In the genomic region with DNA sequence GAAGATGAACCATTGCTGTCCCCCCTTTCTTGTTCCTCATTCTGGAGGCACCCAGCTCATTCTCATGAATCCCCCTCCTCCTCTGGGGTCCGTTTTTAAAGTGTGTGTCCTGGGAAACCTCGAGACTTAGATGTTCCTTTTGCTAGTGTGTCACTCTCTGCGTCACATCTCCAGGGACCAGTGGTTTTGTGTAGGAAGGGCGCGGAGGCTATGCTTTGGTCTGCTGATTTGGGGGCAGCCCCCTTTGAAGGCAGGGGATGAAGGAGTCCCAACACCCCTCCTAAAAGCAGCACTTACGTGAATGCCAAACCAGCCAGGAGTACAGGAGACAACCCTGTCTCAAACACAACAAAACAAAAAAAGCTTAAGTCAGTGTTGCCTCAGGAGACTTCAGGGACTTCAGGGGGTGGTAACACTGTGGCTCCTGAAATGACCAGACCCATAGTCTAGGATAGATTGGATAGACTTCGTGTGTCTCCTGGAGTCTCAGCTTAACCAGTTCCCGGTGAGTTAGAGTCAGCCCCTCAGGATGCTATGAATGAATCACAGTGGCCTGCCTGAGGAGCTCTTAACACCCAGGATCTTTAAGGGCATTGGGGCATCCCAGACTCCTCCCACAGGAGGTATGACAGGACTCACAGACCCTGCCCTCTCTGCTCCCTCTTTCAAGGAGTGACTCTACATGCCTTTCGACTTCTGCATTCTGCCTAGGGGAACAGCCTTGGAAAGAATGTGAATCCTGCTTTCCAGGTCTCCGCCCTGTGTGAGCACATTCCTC, we compare ENCODE assay signal across 8 mouse cellular contexts. TPM values are rescaled to one million over a fixed set of nuclear protein-coding genes. Genes with fewer than 3 reads are reported as not detected.
DNase-seq lines count a peak whose midpoint lies in the region; ATAC-seq and TF ChIP-seq lines count a peak whose summit lies in the region.

No protein-coding gene starts in this region.

- H3K9me3 ChIP-seq in embryonic facial prominence, embryonic 13.5 days, result no peaks in the 10 kb centered on the region
- no peaks in the 10 kb centered on the region for H3K9me3 ChIP-seq in heart, embryonic 13.5 days

- peaks cover 37% of the 10 kb centered on the region for H3K4me1 ChIP-seq in embryonic facial prominence, embryonic 13.5 days
- peaks cover 63% of the 10 kb centered on the region for H3K4me1 ChIP-seq in heart, embryonic 13.5 days

- DNase-seq in left cerebral cortex, adult 2 months (ENCODE audit: extremely low spot score in 1 of 2, low spot score in 2 of 2), result no peak
- no peak for DNase-seq in left cerebral cortex, adult 18-20 months (ENCODE audit: low spot score in 2 of 2)
- peak; percentile 88 for DNase-seq in kidney, postnatal 14 days
- DNase-seq in spleen, postnatal 36 days (ENCODE audit: low spot score in 2 of 2), result peak; percentile 82
- no peak for DNase-seq in layer of hippocampus, adult 18-20 months (ENCODE audit: low spot score in 2 of 2)

- H3K4me2 ChIP-seq in embryonic facial prominence, embryonic 13.5 days, result peak overlapping the region; percentile 79
- H3K4me2 ChIP-seq in heart, embryonic 13.5 days, result peak overlapping the region; percentile 92

- H3K27me3 ChIP-seq in embryonic facial prominence, embryonic 13.5 days, result no peaks in the 10 kb centered on the region
- no peaks in the 10 kb centered on the region for H3K27me3 ChIP-seq in heart, embryonic 13.5 days (replicated peaks)

- peaks cover 33% of the 10 kb centered on the region for H3K36me3 ChIP-seq in embryonic facial prominence, embryonic 13.5 days
- peaks cover 30% of the 10 kb centered on the region for H3K36me3 ChIP-seq in heart, embryonic 13.5 days

- WGBS in embryonic facial prominence, embryonic 13.5 days, result 2% methylated on average over 10 of the region's 10 CpGs
- WGBS in heart, embryonic 13.5 days, result 2% methylated on average over 10 of the region's 10 CpGs

- H3K9ac ChIP-seq in embryonic facial prominence, embryonic 13.5 days, result peak overlapping the region; percentile 92
- H3K9ac ChIP-seq in heart, embryonic 13.5 days, result peak overlapping the region; percentile 96

- no peak for ATAC-seq in embryonic facial prominence, embryonic 13.5 days (ENCODE audit: insufficient number of reproducible peaks, insufficient read depth, low FRiP score, low TSS enrichment, low read depth)
- peak; percentile 16; the same call in 1 of the 2 replicates for ATAC-seq in heart, embryonic 13.5 days (ENCODE audit: extremely low read depth, insufficient number of reproducible peaks, low FRiP score, low TSS enrichment)
- ATAC-seq in megakaryocyte progenitor cell, adult 5-6 weeks (replicated peaks; ENCODE audit: poor library complexity), result peak; percentile 33

- H3K4me3 ChIP-seq in left cerebral cortex, adult 2 months, result peak overlapping the region; percentile 80
- peak overlapping the region; percentile 88 for H3K4me3 ChIP-seq in embryonic facial prominence, embryonic 13.5 days
- peak overlapping the region; percentile 92 for H3K4me3 ChIP-seq in heart, embryonic 13.5 days

- peak overlapping the region; percentile 20 for H3K27ac ChIP-seq in left cerebral cortex, adult 2 months
- H3K27ac ChIP-seq in embryonic facial prominence, embryonic 13.5 days, result peak overlapping the region; percentile 64
- H3K27ac ChIP-seq in heart, embryonic 13.5 days (replicated peaks), result peak overlapping the region; percentile 78

- TF ChIP-seq CTCF in left cerebral cortex, adult 2 months (IDR thresholded peaks at IDR 0.05), result no peak

- intact Hi-C loops in left cerebral cortex, adult 2 months (cut with DNase I), result loop anchor here (2.0 kb wide), 1 partner anchor 37 kb away; the partner anchor contains the start of gene Atg2a

RNA-seq across cellular contexts. Expression of gene Ehd1, which starts 1.3 kb away (rescaled TPM):
- total RNA-seq in left cerebral cortex, adult 2 months (2021), result 10 to 100 TPM; 36.4 to 43.5 TPM
- total RNA-seq in left cerebral cortex, adult 18-20 months (2021), result 10 to 100 TPM; 36.8 to 39.0 TPM
- polyA plus RNA-seq in embryonic facial prominence, embryonic 13.5 days (2015; fragmentation: Nextera tagmentation; extraction: Ambion mirVana), result 64.7 and 68.9 TPM in 2 replicates
- polyA plus RNA-seq in heart, embryonic 13.5 days (2015; fragmentation: Nextera tagmentation; extraction: Ambion mirVana), result 70.0 and 72.4 TPM in 2 replicates
- 11.8 and 14.4 TPM in 2 replicates for total RNA-seq in megakaryocyte progenitor cell, adult 5-6 weeks (2015)
- 39.4 and 40.9 TPM in 2 replicates for total RNA-seq in megakaryocyte progenitor cell, adult 5-6 weeks (2017)
- total RNA-seq in layer of hippocampus, adult 18-20 months (2021), result 10 to 100 TPM; 86.6 to 88.0 TPM

RNA-seq across cellular contexts. Expression of gene Cdc42bpg, which starts 28.4 kb away (rescaled TPM):
- total RNA-seq in left cerebral cortex, adult 2 months (2021), result 1 to 10 TPM; 3.4 to 4.1 TPM
- total RNA-seq in left cerebral cortex, adult 18-20 months (2021), result 1 to 10 TPM; 4.2 to 4.8 TPM
- 0.91 and 0.92 TPM in 2 replicates for polyA plus RNA-seq in embryonic facial prominence, embryonic 13.5 days (2015; fragmentation: Nextera tagmentation; extraction: Ambion mirVana)
- 0.45 and 0.60 TPM in 2 replicates for polyA plus RNA-seq in heart, embryonic 13.5 days (2015; fragmentation: Nextera tagmentation; extraction: Ambion mirVana)
- 1.3 and 2.0 TPM in 2 replicates for total RNA-seq in megakaryocyte progenitor cell, adult 5-6 weeks (2015)
- 3.2 and 3.5 TPM in 2 replicates for total RNA-seq in megakaryocyte progenitor cell, adult 5-6 weeks (2017)
- total RNA-seq in layer of hippocampus, adult 18-20 months (2021), result 1 to 10 TPM; 4.8 to 5.6 TPM

RNA-seq across cellular contexts. Expression of gene Atg2a, which starts 36.4 kb away (rescaled TPM):
- total RNA-seq in left cerebral cortex, adult 2 months (2021), result 10 to 100 TPM; 37.4 to 40.1 TPM
- total RNA-seq in left cerebral cortex, adult 18-20 months (2021), result 10 to 100 TPM; 31.5 to 33.9 TPM
- polyA plus RNA-seq in embryonic facial prominence, embryonic 13.5 days (2015; fragmentation: Nextera tagmentation; extraction: Ambion mirVana), result 10.3 and 10.5 TPM in 2 replicates
- polyA plus RNA-seq in heart, embryonic 13.5 days (2015; fragmentation: Nextera tagmentation; extraction: Ambion mirVana), result 6.5 and 7.1 TPM in 2 replicates
- 9.2 and 9.4 TPM in 2 replicates for total RNA-seq in megakaryocyte progenitor cell, adult 5-6 weeks (2015)
- 6.4 and 8.1 TPM in 2 replicates for total RNA-seq in megakaryocyte progenitor cell, adult 5-6 weeks (2017)
- total RNA-seq in layer of hippocampus, adult 18-20 months (2021), result 10 to 100 TPM; 34.0 to 34.2 TPM

RNA-seq across cellular contexts. Expression of gene Ppp2r5b, which starts 42.2 kb away (rescaled TPM):
- 100 to 1,000 TPM; 149 to 158 TPM for total RNA-seq in left cerebral cortex, adult 2 months (2021)
- 100 to 1,000 TPM; 152 to 158 TPM for total RNA-seq in left cerebral cortex, adult 18-20 months (2021)
- polyA plus RNA-seq in embryonic facial prominence, embryonic 13.5 days (2015; fragmentation: Nextera tagmentation; extraction: Ambion mirVana), result 26.6 and 27.9 TPM in 2 replicates
- polyA plus RNA-seq in heart, embryonic 13.5 days (2015; fragmentation: Nextera tagmentation; extraction: Ambion mirVana), result 20.7 and 21.2 TPM in 2 replicates
- total RNA-seq in megakaryocyte progenitor cell, adult 5-6 weeks (2015), result 2.8 TPM in 2 replicates
- 2.3 and 3.1 TPM in 2 replicates for total RNA-seq in megakaryocyte progenitor cell, adult 5-6 weeks (2017)
- 100 to 1,000 TPM; 133 TPM for total RNA-seq in layer of hippocampus, adult 18-20 months (2021)

RNA-seq across cellular contexts. Expression of gene Gpha2, which starts 51.7 kb away (rescaled TPM):
- total RNA-seq in left cerebral cortex, adult 2 months (2021), result not detected
- not detected for total RNA-seq in left cerebral cortex, adult 18-20 months (2021)
- 3.3 and 3.8 TPM in 2 replicates for polyA plus RNA-seq in embryonic facial prominence, embryonic 13.5 days (2015; fragmentation: Nextera tagmentation; extraction: Ambion mirVana)
- 0.34 TPM in 1 of 2 replicates, not detected in the other for polyA plus RNA-seq in heart, embryonic 13.5 days (2015; fragmentation: Nextera tagmentation; extraction: Ambion mirVana)
- not detected in 2 replicates for total RNA-seq in megakaryocyte progenitor cell, adult 5-6 weeks (2015)
- total RNA-seq in megakaryocyte progenitor cell, adult 5-6 weeks (2017), result not detected in 2 replicates
- not detected for total RNA-seq in layer of hippocampus, adult 18-20 months (2021)

Comparison
In these comparisons a context has a peak if more than half of its experiments do, and no peak if none do; other contexts are left out.
1. DNase-seq: peak in kidney, postnatal 14 days (single experiment) and spleen, postnatal 36 days (2 of 2); none in left cerebral cortex, adult 2 months (0 of 2), left cerebral cortex, adult 18-20 months (0 of 2) and layer of hippocampus, adult 18-20 months (0 of 2).
2. H3K27ac ChIP-seq: peak in every context shown above with its lines; median percentile 78 in heart, embryonic 13.5 days; 64 in embryonic facial prominence, embryonic 13.5 days; 20 in left cerebral cortex, adult 2 months.
3. Peak in every context shown above with its lines, with median percentiles within 50 percentile points of each other: H3K4me3 ChIP-seq.